ENCODE assay signal across 1 mouse cellular context in genomic region chr9:119760226-119760625, GRCm38 (mm10).
TF ChIP-seq lines count a peak whose summit lies in the region.

No protein-coding gene starts in this region.

TF ChIP-seq in MEL, 35 proteins besides CTCF, POLR2A, EP300 and RAD21 (continued from another document):
- TF ChIP-seq ZMIZ1 (IDR thresholded peaks at IDR 0.05; ENCODE audit: low read depth, low read length) (no peak), CHD2 (IDR thresholded peaks at IDR 0.05; ENCODE audit: low read length) (no peak)
